Mouse (Mus musculus): Measurements from ENCODE around the gene Tpk1.
A peak's percentile ranks its signal among the peaks of the same experiment; 100 is the strongest.
"Not testable (repeated sequence)": the region's sequence is repeated elsewhere in the genome, so short reads cannot be mapped to it uniquely, and the experiment has no call there.

Gene Tpk1

GRCm38 (mm10) chr6:43638865-43639264 lies 27.2 kb downstream of the Tpk1 start:
- no peak for DNase-seq

GRCm38 (mm10) chr6:43638119-43638518 lies 28.0 kb downstream of the Tpk1 start:
- no peak for DNase-seq

- no peak for DNase-seq
Observed at GRCm38 (mm10) chr6:43636980-43637638, 29.0 kb downstream of the Tpk1 start.

- DNase-seq = no peak
Observed at GRCm38 (mm10) chr6:43633308-43633963, 32.6 kb downstream of the Tpk1 start.

- no peak for DNase-seq
Observed at GRCm38 (mm10) chr6:43632871-43633270, 33.2 kb downstream of the Tpk1 start.

- DNase-seq = not testable (repeated sequence)
Observed at GRCm38 (mm10) chr6:43623448-43623847, 42.6 kb downstream of the Tpk1 start.

- peak; percentile 8 for DNase-seq
Observed at GRCm38 (mm10) chr6:43619258-43619657, 46.8 kb downstream of the Tpk1 start.

GRCm38 (mm10) chr6:43611770-43612169 lies 54.3 kb downstream of the Tpk1 start:
- DNase-seq = no peak

- DNase-seq = no peak
Observed at GRCm38 (mm10) chr6:43590841-43591541, 75.1 kb downstream of the Tpk1 start.

- no peak for DNase-seq
Observed at GRCm38 (mm10) chr6:43585274-43585673, 80.8 kb downstream of the Tpk1 start.

GRCm38 (mm10) chr6:43581809-43582208 lies 84.3 kb downstream of the Tpk1 start:
- no peak for DNase-seq

- DNase-seq = no peak
Observed at GRCm38 (mm10) chr6:43567885-43568284, 98.2 kb downstream of the Tpk1 start.

GRCm38 (mm10) chr6:43562474-43562873 lies 103.6 kb downstream of the Tpk1 start:
- no peak for DNase-seq

GRCm38 (mm10) chr6:43551410-43551809 lies 114.7 kb downstream of the Tpk1 start:
- no peak for DNase-seq

- no peak for DNase-seq
Observed at GRCm38 (mm10) chr6:43546537-43546936, 119.5 kb downstream of the Tpk1 start.

- no peak for DNase-seq
Observed at GRCm38 (mm10) chr6:43537252-43537870, 128.7 kb downstream of the Tpk1 start.

- no peak for DNase-seq
Observed at GRCm38 (mm10) chr6:43535459-43535858, 130.6 kb downstream of the Tpk1 start.

GRCm38 (mm10) chr6:43533323-43533722 lies 132.8 kb downstream of the Tpk1 start:
- DNase-seq = no peak

GRCm38 (mm10) chr6:43532822-43533221 lies 133.3 kb downstream of the Tpk1 start:
- no peak for DNase-seq

GRCm38 (mm10) chr6:43531996-43532395 lies 134.1 kb downstream of the Tpk1 start:
- DNase-seq = no peak

GRCm38 (mm10) chr6:43528996-43529395 lies 137.1 kb downstream of the Tpk1 start:
- DNase-seq = no peak

GRCm38 (mm10) chr6:43525028-43525427 lies 141.1 kb downstream of the Tpk1 start:
- no peak for DNase-seq

GRCm38 (mm10) chr6:43522046-43522445 lies 144.0 kb downstream of the Tpk1 start:
- DNase-seq = no peak

- no peak for DNase-seq
Observed at GRCm38 (mm10) chr6:43520218-43520617, 145.9 kb downstream of the Tpk1 start.

All from thymus, postnatal 14 days (tissue).